Mouse (Mus musculus): Measurements from ENCODE around the gene Arhgef28. TPM values are rescaled to one million over a fixed set of nuclear protein-coding genes. Genes with fewer than 3 reads are reported as not detected.

Arhgef28 gene
- polyA plus RNA-seq, 1 experiment, result 1.1 TPM

GRCm38 (mm10) chr13:97927376-97928134 lies 278.7 kb downstream of the Arhgef28 start:
- Histone ChIP-seq H3K79me3 (ENCODE audit: low read depth) (no peaks in the 10 kb centered on the region), H3K79me2 (ENCODE audit: control insufficient read depth, insufficient read depth) (no peaks in the 10 kb centered on the region), H3K27me3 (ENCODE audit: control insufficient read depth, insufficient read depth, insufficient read length) (no peaks in the 10 kb centered on the region), H3K4me3 (ENCODE audit: insufficient read depth, poor library complexity, severe bottlenecking) (no peak overlapping the region), H3ac (ENCODE audit: control insufficient read depth, insufficient read length, low read depth) (peak overlapping the region; percentile 48), H3K36me3 (ENCODE audit: control insufficient read depth, insufficient read depth) (no peaks in the 10 kb centered on the region)
- TF ChIP-seq CTCF (IDR thresholded peaks at IDR 0.05; ENCODE audit: control insufficient read depth, insufficient read depth, insufficient read length), result no peak
- TF ChIP-seq MYOD1 (IDR thresholded peaks at IDR 0.05; ENCODE audit: control insufficient read depth, insufficient read length, low read depth), result peak; percentile 53
- TF ChIP-seq CEBPB (IDR thresholded peaks at IDR 0.05; ENCODE audit: low read depth), result no peak
- TF ChIP-seq FOSL1 (IDR thresholded peaks at IDR 0.05; ENCODE audit: insufficient read depth, low read length, poor library complexity, severe bottlenecking), result peak; percentile 68
- no peak for TF ChIP-seq USF1 (IDR thresholded peaks at IDR 0.05; ENCODE audit: low read depth)
- peak; percentile 93 for TF ChIP-seq MAX (IDR thresholded peaks at IDR 0.05)
- no peak for TF ChIP-seq MYOG (IDR thresholded peaks at IDR 0.05; ENCODE audit: control insufficient read depth, extremely low read depth, insufficient read length)

GRCm38 (mm10) chr13:97926371-97926770 lies 279.9 kb downstream of the Arhgef28 start:
- H3K79me3 ChIP-seq (ENCODE audit: low read depth), result no peaks in the 10 kb centered on the region
- no peaks in the 10 kb centered on the region for H3K27me3 ChIP-seq (ENCODE audit: control insufficient read depth, insufficient read depth, insufficient read length)
- peak overlapping the region; percentile 12 for H3ac ChIP-seq (ENCODE audit: control insufficient read depth, insufficient read length, low read depth)
- no peaks in the 10 kb centered on the region for H3K36me3 ChIP-seq (ENCODE audit: control insufficient read depth, insufficient read depth)
- no peak overlapping the region for H3K4me3 ChIP-seq (ENCODE audit: insufficient read depth, poor library complexity, severe bottlenecking)
- H3K79me2 ChIP-seq (ENCODE audit: control insufficient read depth, insufficient read depth), result no peaks in the 10 kb centered on the region
- TF ChIP-seq USF1 (IDR thresholded peaks at IDR 0.05; ENCODE audit: low read depth) (no peak), MYOG (IDR thresholded peaks at IDR 0.05; ENCODE audit: control insufficient read depth, extremely low read depth, insufficient read length) (no peak), CTCF (IDR thresholded peaks at IDR 0.05; ENCODE audit: control insufficient read depth, insufficient read depth, insufficient read length) (no peak), FOSL1 (IDR thresholded peaks at IDR 0.05; ENCODE audit: insufficient read depth, low read length, poor library complexity, severe bottlenecking) (no peak), MYOD1 (IDR thresholded peaks at IDR 0.05; ENCODE audit: control insufficient read depth, insufficient read length, low read depth) (no peak), CEBPB (IDR thresholded peaks at IDR 0.05; ENCODE audit: low read depth) (no peak), MAX (IDR thresholded peaks at IDR 0.05) (no peak)

GRCm38 (mm10) chr13:97923009-97923408 lies 283.2 kb downstream of the Arhgef28 start:
- Histone ChIP-seq H3K79me3 (ENCODE audit: low read depth) (no peaks in the 10 kb centered on the region), H3K27me3 (ENCODE audit: control insufficient read depth, insufficient read depth, insufficient read length) (no peaks in the 10 kb centered on the region), H3K4me3 (ENCODE audit: insufficient read depth, poor library complexity, severe bottlenecking) (no peak overlapping the region), H3K36me3 (ENCODE audit: control insufficient read depth, insufficient read depth) (no peaks in the 10 kb centered on the region), H3K79me2 (ENCODE audit: control insufficient read depth, insufficient read depth) (no peaks in the 10 kb centered on the region), H3ac (ENCODE audit: control insufficient read depth, insufficient read length, low read depth) (no peak overlapping the region)
- TF ChIP-seq CTCF (IDR thresholded peaks at IDR 0.05; ENCODE audit: control insufficient read depth, insufficient read depth, insufficient read length) (no peak), USF1 (IDR thresholded peaks at IDR 0.05; ENCODE audit: low read depth) (no peak), MYOG (IDR thresholded peaks at IDR 0.05; ENCODE audit: control insufficient read depth, extremely low read depth, insufficient read length) (no peak), MYOD1 (IDR thresholded peaks at IDR 0.05; ENCODE audit: control insufficient read depth, insufficient read length, low read depth) (no peak), MAX (IDR thresholded peaks at IDR 0.05) (no peak), CEBPB (IDR thresholded peaks at IDR 0.05; ENCODE audit: low read depth) (no peak), FOSL1 (IDR thresholded peaks at IDR 0.05; ENCODE audit: insufficient read depth, low read length, poor library complexity, severe bottlenecking) (no peak)

- no peaks in the 10 kb centered on the region for H3K79me2 ChIP-seq (ENCODE audit: control insufficient read depth, insufficient read depth)
- no peaks in the 10 kb centered on the region for H3K79me3 ChIP-seq (ENCODE audit: low read depth)
- H3ac ChIP-seq (ENCODE audit: control insufficient read depth, insufficient read length, low read depth), result no peak overlapping the region
- H3K4me3 ChIP-seq (ENCODE audit: insufficient read depth, poor library complexity, severe bottlenecking), result no peak overlapping the region
- H3K36me3 ChIP-seq (ENCODE audit: control insufficient read depth, insufficient read depth), result no peaks in the 10 kb centered on the region
- TF ChIP-seq CTCF (IDR thresholded peaks at IDR 0.05; ENCODE audit: control insufficient read depth, insufficient read depth, insufficient read length) (no peak), FOSL1 (IDR thresholded peaks at IDR 0.05; ENCODE audit: insufficient read depth, low read length, poor library complexity, severe bottlenecking) (no peak), MYOD1 (IDR thresholded peaks at IDR 0.05; ENCODE audit: control insufficient read depth, insufficient read length, low read depth) (no peak), USF1 (IDR thresholded peaks at IDR 0.05; ENCODE audit: low read depth) (no peak)
- H3K27me3 ChIP-seq (ENCODE audit: control insufficient read depth, insufficient read depth, insufficient read length), result no peaks in the 10 kb centered on the region
Observed at GRCm38 (mm10) chr13:97919590-97919989, 286.6 kb downstream of the Arhgef28 start.

GRCm38 (mm10) chr13:97918117-97918900 lies 287.9 kb downstream of the Arhgef28 start:
- Histone ChIP-seq H3K79me2 (ENCODE audit: control insufficient read depth, insufficient read depth) (no peaks in the 10 kb centered on the region), H3K79me3 (ENCODE audit: low read depth) (no peaks in the 10 kb centered on the region), H3K4me3 (ENCODE audit: insufficient read depth, poor library complexity, severe bottlenecking) (no peak overlapping the region), H3ac (ENCODE audit: control insufficient read depth, insufficient read length, low read depth) (no peak overlapping the region), H3K27me3 (ENCODE audit: control insufficient read depth, insufficient read depth, insufficient read length) (no peaks in the 10 kb centered on the region), H3K36me3 (ENCODE audit: control insufficient read depth, insufficient read depth) (no peaks in the 10 kb centered on the region)
- TF ChIP-seq MYOG (IDR thresholded peaks at IDR 0.05; ENCODE audit: control insufficient read depth, extremely low read depth, insufficient read length), result no peak
- no peak for TF ChIP-seq FOSL1 (IDR thresholded peaks at IDR 0.05; ENCODE audit: insufficient read depth, low read length, poor library complexity, severe bottlenecking)

Measured in C2C12 (cell line).